Mouse (Mus musculus) ES-Bruce4 (cell line): ENCODE data around the gene Rgcc.

Source experiments
- CTCF ChIP-seq: IDR thresholded peaks from one replicate; pipeline ENCODE4 v1.8.1; 2011; ENCODE audit warnings: low read depth, low read length
- POLR2A ChIP-seq: IDR thresholded peaks from one replicate; pipeline ENCODE4 v1.8.1; 2011; ENCODE audit warnings: low read length; ENCODE audit not compliant: insufficient read depth

DNA sequence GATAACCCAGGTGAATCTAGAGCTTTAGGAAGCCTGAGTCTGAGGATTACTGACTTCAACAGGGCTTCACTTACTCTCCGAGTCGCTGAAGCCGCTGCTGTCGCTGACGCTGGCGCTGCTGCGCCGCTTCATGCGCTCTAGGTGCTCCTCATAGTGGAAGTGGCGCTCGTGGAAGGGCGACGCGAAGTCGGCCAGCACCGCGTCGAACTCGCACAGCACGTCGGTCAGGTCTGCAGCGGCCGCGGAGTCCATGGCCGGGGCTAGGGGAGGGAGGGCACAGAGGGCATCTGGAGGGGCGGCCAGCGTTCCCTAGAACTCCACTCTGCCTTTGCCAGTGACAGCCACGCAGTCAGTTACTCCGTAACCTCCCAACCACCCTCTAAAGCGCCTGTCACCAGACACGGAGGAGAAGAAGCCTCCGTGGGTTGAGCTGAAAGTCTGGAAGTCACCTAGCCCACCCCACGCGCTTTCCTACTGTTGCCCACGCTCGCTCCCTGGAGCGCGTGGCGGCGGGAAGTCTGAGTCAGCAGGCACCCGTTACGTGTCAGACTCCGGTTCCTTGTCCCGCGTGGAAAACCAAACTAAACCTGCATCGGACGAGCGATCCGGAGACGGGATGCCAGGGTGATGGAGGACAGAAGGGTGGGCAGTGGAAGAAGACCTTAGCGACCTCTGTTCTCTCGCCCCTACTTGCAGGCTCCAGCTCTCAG lies 649 bp downstream of the Rgcc start:
- TF ChIP-seq CTCF = no peak
- no peak for TF ChIP-seq POLR2A
